Mouse (Mus musculus): ENCODE results near the gene Erg28.
A peak's percentile ranks its signal among the peaks of the same experiment; 100 is the strongest.

Gene Erg28

GRCm38 (mm10) chr12:85824438-85825264, at the start of gene Erg28, which contains the start of gene Ttll5:
Erg28 (minus strand) TSS chr12:85824550.
Ttll5 (plus strand) TSS chr12:85824659.
- peak; percentile 96 for DNase-seq (ENCODE audit: low read depth, low spot score)

- peak; percentile 91 for DNase-seq (ENCODE audit: low read depth, low spot score)
Observed at GRCm38 (mm10) chr12:85869423-85869822, 45.1 kb upstream of the Erg28 start.

DNA sequence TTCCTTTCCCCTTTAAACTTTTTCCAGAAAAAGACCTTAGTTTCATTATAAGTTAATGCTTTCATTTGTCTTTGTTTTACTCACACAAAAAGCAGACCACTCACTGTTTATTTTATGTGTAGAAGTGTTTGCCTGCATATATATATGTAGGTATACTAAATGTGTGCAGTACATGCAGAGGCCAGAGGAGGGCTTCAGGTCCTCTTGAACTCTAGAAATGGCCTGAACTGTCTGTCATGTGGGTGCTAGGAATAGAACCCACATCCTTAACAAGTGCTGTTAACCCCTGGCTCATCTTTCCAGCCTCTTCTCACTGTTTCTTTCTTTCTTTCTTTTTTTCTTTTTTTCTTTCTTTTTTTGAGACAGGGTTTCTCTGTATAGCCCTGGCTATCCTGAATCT, 42.8 kb upstream of the Erg28 start:
- DNase-seq (ENCODE audit: low read depth, low spot score), result no peak

- no peak for DNase-seq (ENCODE audit: low read depth, low spot score)
Observed at GRCm38 (mm10) chr12:85866624-85867023, 42.3 kb upstream of the Erg28 start.

GRCm38 (mm10) chr12:85865526-85865925, 41.2 kb upstream of the Erg28 start:
- peak; percentile 22 for DNase-seq (ENCODE audit: low read depth, low spot score)

DNA sequence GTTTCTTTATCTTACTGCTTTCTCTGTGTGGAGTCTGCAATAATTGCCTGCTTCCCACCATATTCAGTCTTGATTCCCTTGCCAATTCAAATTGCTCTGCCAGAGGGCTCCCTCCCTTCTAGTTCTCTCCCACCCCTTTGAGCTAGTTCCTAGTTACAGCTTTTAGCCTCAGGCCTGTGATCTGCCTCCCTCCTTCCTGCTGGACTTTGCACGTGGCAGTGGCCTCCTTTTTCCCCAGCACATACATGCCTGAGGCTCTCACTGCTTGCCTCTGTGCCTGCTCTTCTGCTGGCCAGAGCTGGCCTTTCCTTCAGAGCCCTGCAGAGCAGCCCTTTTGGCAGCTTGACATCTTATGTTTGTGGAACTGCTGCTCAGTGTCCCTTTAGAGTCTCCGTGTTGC, 38.2 kb upstream of the Erg28 start:
- DNase-seq (ENCODE audit: low read depth, low spot score), result no peak

DNA sequence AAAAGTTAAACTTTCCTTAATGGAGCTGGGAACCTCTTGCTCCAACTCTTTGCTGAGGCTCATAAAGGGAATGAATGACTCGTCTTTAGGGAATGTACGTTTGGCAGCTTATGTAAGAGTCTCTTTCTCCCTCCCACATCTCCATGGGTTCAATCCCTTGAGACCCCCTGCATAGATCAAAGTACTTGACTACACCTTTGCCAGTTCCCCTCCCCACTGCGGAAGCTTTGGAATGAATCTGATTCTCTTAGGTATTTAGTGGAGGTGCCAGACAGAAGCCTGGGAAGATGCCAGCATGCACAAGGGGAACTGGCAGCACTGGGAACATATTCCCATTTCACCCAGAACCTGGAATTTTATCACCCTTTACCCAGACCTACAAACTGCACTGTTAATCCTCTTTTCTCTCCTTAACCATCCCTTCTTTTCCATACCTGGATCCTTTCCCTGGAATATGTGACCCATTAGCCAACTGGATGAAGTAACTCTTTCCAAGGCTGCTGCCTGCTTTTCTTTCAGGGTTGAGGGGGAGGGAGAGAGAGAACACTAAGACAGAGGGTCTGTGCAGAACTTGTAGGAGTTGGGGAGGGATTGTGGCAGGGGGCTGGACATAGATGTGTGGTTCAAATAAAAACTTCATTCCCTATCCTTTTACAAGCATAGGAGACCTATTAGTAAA, 35.3 kb upstream of the Erg28 start:
- peak; percentile 16 for DNase-seq (ENCODE audit: low read depth, low spot score)

DNA sequence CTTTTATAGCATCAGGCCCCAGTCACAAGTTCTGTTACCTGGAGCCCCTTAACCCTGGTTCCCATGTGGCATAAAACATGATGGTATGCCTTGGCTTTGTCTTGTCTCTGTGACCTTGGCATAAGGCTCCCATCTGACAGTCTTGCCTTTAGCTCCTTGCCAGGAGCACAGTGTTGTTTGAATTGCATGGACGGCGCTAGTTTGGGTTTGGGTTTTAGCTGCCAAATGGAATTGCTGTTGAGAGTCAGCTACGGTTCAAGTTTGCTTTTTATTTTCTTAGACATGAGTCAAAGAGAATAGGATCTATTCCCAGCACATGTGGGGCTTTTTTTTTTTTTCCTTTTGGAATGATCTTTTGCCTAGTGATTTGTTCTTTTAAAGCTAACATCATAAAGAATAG, 34.8 kb upstream of the Erg28 start:
- peak; percentile 12 for DNase-seq (ENCODE audit: low read depth, low spot score)

GRCm38 (mm10) chr12:85857300-85857699, 33.0 kb upstream of the Erg28 start:
- DNase-seq (ENCODE audit: low read depth, low spot score), result no peak

DNA sequence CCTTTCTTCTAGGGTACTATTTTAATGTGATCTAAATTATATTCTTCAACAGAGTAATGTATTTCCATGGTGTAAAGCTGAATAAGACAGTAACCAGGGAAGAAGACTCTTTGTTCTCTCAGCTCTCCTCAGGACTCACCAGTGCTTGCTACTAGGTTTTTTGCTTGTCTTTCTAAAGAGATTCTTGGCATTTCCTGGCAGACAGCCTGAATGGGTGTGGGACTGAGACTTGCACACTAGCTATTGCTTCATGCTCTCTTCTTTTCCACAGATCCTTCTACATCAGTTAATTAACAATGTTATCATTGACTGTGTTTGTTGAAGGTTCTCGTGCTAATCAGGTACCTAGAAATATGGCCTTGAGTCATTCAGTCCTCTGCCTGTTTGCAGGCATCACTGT, 29.9 kb upstream of the Erg28 start:
- no peak for DNase-seq (ENCODE audit: low read depth, low spot score)

GRCm38 (mm10) chr12:85853836-85854235, 29.5 kb upstream of the Erg28 start:
- no peak for DNase-seq (ENCODE audit: low read depth, low spot score)

GRCm38 (mm10) chr12:85850661-85851060, 26.3 kb upstream of the Erg28 start:
- DNase-seq (ENCODE audit: low read depth, low spot score), result no peak

DNA sequence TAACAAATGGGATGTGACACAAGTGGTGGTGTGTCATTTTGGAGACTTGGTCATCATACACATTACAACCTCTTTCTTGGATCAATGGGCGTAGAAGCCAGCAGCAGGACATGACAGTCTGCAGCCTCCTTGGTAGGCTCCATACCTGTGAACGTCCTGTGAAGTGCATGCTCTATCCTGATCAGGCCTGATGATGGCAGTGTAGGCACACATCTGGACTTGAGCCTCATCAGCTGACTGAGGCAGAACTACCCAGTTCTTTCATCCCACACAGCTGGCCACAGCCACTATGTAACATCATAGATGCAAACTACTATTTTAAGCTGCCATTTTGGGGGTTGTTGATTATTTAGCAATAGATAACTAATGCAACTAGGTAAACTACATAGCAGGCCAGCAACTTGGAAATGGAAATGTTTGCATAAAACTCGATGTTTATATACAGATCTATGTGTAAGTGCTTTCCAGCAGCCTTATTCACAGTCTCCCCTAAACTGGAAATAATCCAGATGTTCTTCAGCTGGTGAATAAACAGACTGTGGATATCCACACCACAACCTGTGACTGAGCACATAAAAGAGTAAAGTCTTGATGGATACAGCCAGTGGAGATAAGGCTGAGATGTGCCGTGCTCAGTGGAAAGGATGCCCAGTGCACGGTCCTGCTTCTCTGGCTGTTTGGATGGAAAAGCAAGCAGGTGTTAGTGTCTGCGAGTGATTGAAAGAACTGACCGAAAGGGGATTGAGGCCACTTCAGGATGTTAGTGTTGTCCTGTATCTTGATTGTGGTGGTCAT, 24.0 kb upstream of the Erg28 start:
- DNase-seq (ENCODE audit: low read depth, low spot score), result peak; percentile 57

GRCm38 (mm10) chr12:85839371-85840000, 15.1 kb upstream of the Erg28 start:
- no peak for DNase-seq (ENCODE audit: low read depth, low spot score)

DNA sequence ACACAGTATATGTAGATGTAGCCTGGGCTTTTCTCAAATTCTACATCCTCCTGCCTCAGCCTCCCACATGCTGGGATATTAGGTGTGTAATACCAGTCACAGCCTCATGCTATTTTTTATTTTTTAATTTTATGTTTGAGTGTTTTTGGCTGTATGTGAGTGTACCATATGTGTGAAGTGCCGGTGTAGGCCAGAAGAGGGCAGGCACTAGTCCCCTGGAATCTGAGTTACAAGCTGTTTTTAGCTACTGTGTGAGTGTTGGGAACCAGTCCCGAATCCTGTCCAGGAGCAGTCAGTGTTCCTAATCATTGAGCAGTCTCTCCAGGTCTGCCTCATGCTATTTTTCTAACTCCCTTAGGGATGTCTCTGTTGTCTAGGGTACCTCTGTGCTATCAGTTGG, 13.4 kb upstream of the Erg28 start:
- no peak for DNase-seq (ENCODE audit: low read depth, low spot score)

DNA sequence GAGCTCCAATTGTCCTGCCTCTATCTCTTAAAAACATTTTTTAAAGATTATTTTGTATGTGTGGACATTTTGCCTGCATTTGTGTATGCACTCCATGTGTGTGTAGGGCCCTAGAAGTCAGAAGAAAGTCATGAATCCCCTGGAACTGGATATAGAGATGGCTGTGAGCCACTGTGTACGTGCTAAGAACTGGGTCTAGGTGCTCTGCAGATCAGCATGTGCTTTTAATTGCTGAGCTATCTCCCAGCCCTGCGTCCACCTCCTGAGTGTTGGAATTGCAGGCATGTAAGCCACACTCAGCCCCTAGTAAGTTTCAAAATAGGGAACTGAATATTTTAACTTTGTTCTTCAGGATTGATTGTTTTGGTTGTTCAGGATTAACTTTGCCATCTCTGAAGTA, 10.2 kb upstream of the Erg28 start:
- DNase-seq (ENCODE audit: low read depth, low spot score), result no peak

- no peak for DNase-seq (ENCODE audit: low read depth, low spot score)
Observed at GRCm38 (mm10) chr12:85830691-85831090, 6.3 kb upstream of the Erg28 start.

GRCm38 (mm10) chr12:85829866-85830265, 5.5 kb upstream of the Erg28 start:
- DNase-seq (ENCODE audit: low read depth, low spot score), result no peak

DNA sequence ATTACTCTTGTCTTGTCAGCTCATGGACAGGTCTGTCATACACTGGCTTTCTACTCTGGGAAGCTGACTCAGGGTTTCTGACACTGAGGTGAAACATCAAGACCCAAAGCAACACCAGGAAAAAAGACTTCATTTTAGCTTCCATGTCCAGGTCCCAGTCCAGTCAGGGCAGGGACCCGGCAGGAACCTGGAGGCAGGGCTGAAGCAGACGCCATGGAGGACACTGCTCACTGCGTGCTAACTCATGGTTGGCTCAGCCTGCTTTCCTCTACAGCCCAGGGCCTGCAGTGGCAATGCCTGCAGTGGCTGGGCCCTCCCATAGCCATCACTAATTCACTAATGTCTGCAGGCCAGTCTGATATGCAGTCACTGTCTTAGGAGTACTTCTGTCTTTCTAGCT, 4.5 kb upstream of the Erg28 start:
- no peak for DNase-seq (ENCODE audit: low read depth, low spot score)

DNA sequence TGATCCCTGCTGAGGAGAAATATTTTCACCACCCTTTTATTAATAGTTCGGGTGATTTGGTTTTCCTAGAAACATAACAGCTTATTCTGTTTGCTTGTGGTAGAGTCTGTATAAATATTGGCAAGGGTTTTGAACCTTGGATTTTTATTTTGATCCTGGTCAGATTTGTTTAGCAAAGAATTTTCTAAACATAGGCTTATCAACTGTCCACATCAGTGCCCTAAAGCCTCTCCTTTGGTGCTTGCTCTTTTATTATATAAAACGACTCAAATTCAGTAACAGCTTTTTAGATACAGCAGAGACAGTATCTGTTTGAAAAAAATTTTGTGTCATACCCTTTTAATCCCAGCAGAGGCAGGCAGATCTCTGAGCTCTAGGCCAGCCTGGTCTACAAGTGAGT, 1.5 kb upstream of the Erg28 start:
- no peak for DNase-seq (ENCODE audit: low read depth, low spot score)

- no peak for DNase-seq (ENCODE audit: low read depth, low spot score)
Observed at GRCm38 (mm10) chr12:85825361-85825760, 1.0 kb upstream of the Erg28 start.

DNA sequence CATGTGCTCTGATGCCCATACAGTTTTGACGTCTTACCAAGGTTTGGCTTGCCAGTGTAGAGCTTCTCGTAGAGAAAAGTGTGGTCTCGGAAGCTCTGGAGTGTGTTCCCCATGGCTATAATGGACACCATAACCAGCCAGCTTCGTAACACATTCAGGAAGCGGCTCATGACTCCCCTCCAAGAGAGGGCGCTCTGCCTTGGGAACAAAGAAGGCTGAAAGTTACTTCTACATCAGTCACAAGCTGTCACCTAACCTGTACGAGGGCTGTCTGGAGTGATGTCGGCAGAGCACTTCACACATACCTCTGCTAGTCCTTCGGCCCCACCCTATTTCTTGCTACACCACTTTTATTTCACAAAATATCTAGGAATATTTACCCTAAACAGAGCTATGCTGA, 2.3 kb downstream of the Erg28 start:
- DNase-seq (ENCODE audit: low read depth, low spot score), result no peak

Measured in skeletal muscle tissue, adult 2 months (tissue).